Mouse (Mus musculus): ENCODE results near the gene Apobec2.

DNA sequence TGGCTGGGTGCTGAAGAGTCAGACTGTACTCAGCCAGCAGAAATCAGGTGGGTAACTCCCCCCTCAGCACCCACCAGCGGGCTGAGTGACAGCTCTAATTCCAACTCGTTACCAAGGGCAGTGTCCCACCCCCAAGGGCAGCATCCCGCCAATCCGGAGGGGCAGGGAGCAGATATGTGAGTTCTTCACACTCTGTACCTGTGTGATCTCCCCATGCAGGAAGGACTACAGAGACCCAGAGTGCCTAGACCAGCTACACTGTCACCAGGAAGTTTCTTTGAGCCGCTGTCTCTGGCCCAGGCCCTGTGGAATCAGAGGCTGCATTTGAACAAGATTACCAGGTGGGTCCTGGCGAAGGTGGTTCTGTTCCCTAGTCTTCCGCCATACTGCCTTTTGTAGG is 21.5 kb upstream of the Apobec2 start:
- TF ChIP-seq POLR2A (IDR thresholded peaks at IDR 0.05; ENCODE audit: control insufficient read depth, extremely low read depth, insufficient read depth, low read length, poor library complexity): no peak
- no peak for TF ChIP-seq CTCF (IDR thresholded peaks at IDR 0.05; ENCODE audit: borderline replicate concordance, control insufficient read depth, extremely low read depth, insufficient read depth, low read length, poor library complexity)
